Mouse (Mus musculus) limb, embryonic 14.5 days (tissue): ENCODE measurements around the gene Grm7. TPM values are rescaled to one million over a fixed set of nuclear protein-coding genes. Genes with fewer than 3 reads are reported as not detected.

Experiments
- ATAC-seq: fragments of 200-750 bp; cut with Nextera tagmentation; 2 replicates; pipeline ENCODE4 v1.8.0; 2017; ENCODE audit warnings: low read depth, moderate number of reproducible peaks, moderate TSS enrichment; ENCODE audit not compliant: low FRiP score
- DNase-seq: peaks from one replicate; pipeline ENCODE4 v3.0.0-alpha.2; 2015; ENCODE audit warnings: low spot score
- H3K27ac ChIP-seq: fragments of 300-500 bp; sonication (generic); replicated peaks from 2 replicates; pipeline ENCODE4 v1.5.1; 2014; ENCODE audit warnings: low read depth, mild to moderate bottlenecking, low read length, moderate library complexity, mixed read lengths
- H3K27me3 ChIP-seq: fragments of 300-500 bp; sonication (generic); 2 replicates; pipeline ENCODE4 v1.6.1; 2014; ENCODE audit warnings: low read length, mixed read lengths; ENCODE audit not compliant: control insufficient read depth, insufficient read depth
- H3K36me3 ChIP-seq: fragments of 300-500 bp; sonication (generic); 2 replicates; pipeline ENCODE4 v1.6.1; 2014; ENCODE audit warnings: mild to moderate bottlenecking, low read length, moderate library complexity, mixed read lengths; ENCODE audit not compliant: control insufficient read depth, insufficient read depth
- H3K4me1 ChIP-seq: fragments of 300-500 bp; sonication (generic); 2 replicates; pipeline ENCODE4 v1.6.1; 2014; ENCODE audit warnings: antibody characterized with exemption, low read length, mixed read lengths; ENCODE audit not compliant: control insufficient read depth, insufficient read depth
- H3K4me2 ChIP-seq: fragments of 300-500 bp; sonication (generic); replicated peaks from 2 replicates; pipeline ENCODE4 v1.6.1; 2014; ENCODE audit warnings: low read depth, mild to moderate bottlenecking, low read length, moderate library complexity; ENCODE audit not compliant: severe bottlenecking
- H3K4me3 ChIP-seq: fragments of 300-500 bp; sonication (generic); replicated peaks from 2 replicates; pipeline ENCODE4 v1.5.1; 2014; ENCODE audit warnings: low read length
- H3K9ac ChIP-seq: fragments of 300-500 bp; sonication (generic); 2 replicates; pipeline ENCODE4 v1.6.1; 2014; ENCODE audit warnings: mild to moderate bottlenecking, low read depth, low read length, moderate library complexity; ENCODE audit not compliant: severe bottlenecking
- H3K9me3 ChIP-seq: fragments of 300-500 bp; sonication (generic); 2 replicates; pipeline ENCODE4 v1.6.1; 2016; ENCODE audit warnings: low read length; ENCODE audit not compliant: control insufficient read depth
- POLR2A ChIP-seq: fragments of 200-500 bp; IDR thresholded peaks from 2 replicates; pipeline ENCODE4 v1.8.0; 2012; ENCODE audit warnings: inconsistent platforms, mild to moderate bottlenecking, moderate library complexity, borderline replicate concordance; ENCODE audit not compliant: insufficient read depth, insufficient read length; ENCODE audit errors: extremely low read depth
- WGBS: fragments of 180-500 bp; shearing (Covaris S2); extraction: QIAGEN DNeasy Blood & Tissue Kit; methylation state at CpG from one replicate; pipeline ENCODE4 v1.1.7; 2014; 5-methylcytosine and 5-hydroxymethylcytosine counted together
- polyA plus RNA-seq, 2 experiments: library from polyadenylated mRNA; depleted of rRNA in 1 of 2; stranded (reverse) in 1 of 2; unstranded in 1 of 2; fragments of >200 nt; fragmentation: Nextera tagmentation in 1 of 2; extraction: Ambion mirVana in 1 of 2; gene quantifications; 2 replicates each; pipeline versions ENCODE4 v1.2.1 to v1.2.3; 2012 to 2014

Grm7 gene
- polyA plus RNA-seq, 2 experiments = 2.4 to 3.2 TPM

DNA sequence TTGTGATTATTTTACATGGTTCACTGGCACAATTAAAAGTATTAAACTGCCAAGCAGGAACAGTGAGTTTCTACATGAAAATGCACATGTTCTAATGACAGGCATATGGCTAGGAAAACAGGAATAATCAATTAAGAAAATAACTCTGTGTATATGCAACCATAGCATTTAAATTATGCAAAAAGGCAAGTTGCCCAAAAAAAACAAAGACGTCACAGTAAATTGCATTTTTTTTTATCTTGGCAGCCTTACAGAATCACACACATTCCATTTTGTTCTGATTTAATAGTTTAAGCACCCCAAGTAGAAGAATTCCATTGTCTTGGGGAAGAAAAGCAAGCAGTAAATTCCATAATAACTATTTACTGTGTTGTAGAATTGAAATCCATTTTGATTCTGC, 716.3 kb downstream of the Grm7 start:
- Histone ChIP-seq H3K9ac (no peak overlapping the region), H3K36me3 (no peaks in the 10 kb centered on the region), H3K9me3 (no peaks in the 10 kb centered on the region), H3K4me2 (no peak overlapping the region), H3K4me3 (no peak overlapping the region), H3K4me1 (no peaks in the 10 kb centered on the region), H3K27me3 (no peaks in the 10 kb centered on the region), H3K27ac (no peak overlapping the region)
- ATAC-seq (no peak), DNase-seq (no peak)
- TF ChIP-seq POLR2A = no peak
- 35% methylated on average over 1 of the region's 1 CpGs for WGBS

GRCm38 (mm10) chr6:111368111-111368510, 722.7 kb downstream of the Grm7 start:
- WGBS = 79% methylated on average over 3 of the region's 3 CpGs
- no peak for ATAC-seq
- Histone ChIP-seq H3K36me3 (no peaks in the 10 kb centered on the region), H3K9ac (no peak overlapping the region), H3K4me3 (no peak overlapping the region), H3K27ac (no peak overlapping the region), H3K9me3 (no peaks in the 10 kb centered on the region), H3K4me1 (no peaks in the 10 kb centered on the region), H3K4me2 (no peak overlapping the region), H3K27me3 (no peaks in the 10 kb centered on the region)
- DNase-seq = no peak
- no peak for TF ChIP-seq POLR2A

DNA sequence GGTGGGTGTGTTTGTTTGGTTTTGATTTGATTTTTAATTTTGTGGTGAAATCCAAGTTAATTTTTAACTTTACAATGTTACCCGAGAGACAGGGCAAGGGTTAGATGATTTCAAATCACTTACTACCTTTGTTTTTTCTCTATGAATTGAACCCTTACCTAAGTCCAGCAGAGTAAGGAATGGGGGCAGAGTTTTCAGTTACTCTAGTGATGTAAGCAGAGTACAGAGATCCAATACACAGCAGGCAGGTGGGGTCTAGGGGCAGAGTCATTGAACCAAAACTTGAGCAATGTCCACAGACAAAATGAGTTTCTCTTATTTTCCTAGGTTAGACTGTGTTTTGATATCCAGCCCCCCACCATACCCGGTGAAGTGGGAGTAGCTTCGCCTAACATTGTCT, 723.2 kb downstream of the Grm7 start:
- no peaks in the 10 kb centered on the region for H3K4me1 ChIP-seq
- ATAC-seq (no peak), DNase-seq (no peak)
- no peak overlapping the region for H3K27ac ChIP-seq
- no peak overlapping the region for H3K9ac ChIP-seq
- no peaks in the 10 kb centered on the region for H3K9me3 ChIP-seq
- no peak for TF ChIP-seq POLR2A
- 77% methylated on average over 3 of the region's 3 CpGs for WGBS
- no peak overlapping the region for H3K4me3 ChIP-seq
- H3K4me2 ChIP-seq = no peak overlapping the region
- no peaks in the 10 kb centered on the region for H3K36me3 ChIP-seq
- H3K27me3 ChIP-seq = no peaks in the 10 kb centered on the region

DNA sequence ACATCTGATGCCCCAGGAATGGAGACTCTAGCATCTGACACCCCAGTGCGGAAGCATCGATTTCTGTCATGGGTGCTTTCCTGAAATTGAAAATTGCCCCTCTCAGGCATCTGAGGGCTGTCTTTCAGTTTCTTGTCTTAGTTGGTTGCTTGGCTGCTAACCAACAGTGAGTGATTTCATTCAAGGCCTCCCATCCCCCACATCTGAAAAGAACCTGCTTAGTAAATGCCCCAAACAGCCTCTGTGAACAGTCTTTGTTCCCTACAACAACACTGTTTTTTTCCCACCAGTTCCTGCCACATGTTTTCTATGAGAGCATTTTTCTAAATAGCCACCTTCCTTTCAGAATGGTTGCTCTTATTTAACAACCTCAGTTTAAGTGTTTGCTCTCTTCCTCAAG, 723.6 kb downstream of the Grm7 start:
- Histone ChIP-seq H3K4me1 (no peaks in the 10 kb centered on the region), H3K4me3 (no peak overlapping the region), H3K27me3 (no peaks in the 10 kb centered on the region), H3K9ac (no peak overlapping the region), H3K27ac (no peak overlapping the region), H3K36me3 (no peaks in the 10 kb centered on the region), H3K4me2 (no peak overlapping the region), H3K9me3 (no peaks in the 10 kb centered on the region)
- ATAC-seq (no peak), DNase-seq (no peak)
- 79% methylated on average over 2 of the region's 2 CpGs for WGBS
- no peak for TF ChIP-seq POLR2A

GRCm38 (mm10) chr6:111371581-111372349, 726.4 kb downstream of the Grm7 start:
- no peak overlapping the region for H3K27ac ChIP-seq
- 17% methylated on average over 4 of the region's 4 CpGs for WGBS
- no peak overlapping the region for H3K9ac ChIP-seq
- no peak overlapping the region for H3K4me3 ChIP-seq
- no peaks in the 10 kb centered on the region for H3K4me1 ChIP-seq
- no peaks in the 10 kb centered on the region for H3K36me3 ChIP-seq
- no peak for TF ChIP-seq POLR2A
- no peak for DNase-seq
- H3K9me3 ChIP-seq = no peaks in the 10 kb centered on the region
- ATAC-seq = no peak
- no peak overlapping the region for H3K4me2 ChIP-seq
- no peaks in the 10 kb centered on the region for H3K27me3 ChIP-seq
